Mouse (Mus musculus) thymus, postnatal 10 days (tissue): ENCODE data around the gene Bicd2.
A peak's percentile ranks its signal among the peaks of the same experiment; 100 is the strongest.

Experiments
- DNase-seq, 2 experiments: peaks; one replicate each; pipeline ENCODE4 v3.0.0; 2021; ENCODE audit warnings: low spot score in 2 of 2

The Bicd2 gene

GRCm38 (mm10) chr13:49400139-49400538 lies 58.8 kb downstream of the Bicd2 start:
- DNase-seq: no peak

GRCm38 (mm10) chr13:49402628-49403027 lies 61.2 kb downstream of the Bicd2 start:
- DNase-seq: no peak

GRCm38 (mm10) chr13:49407795-49408194 lies 66.4 kb downstream of the Bicd2 start:
- DNase-seq: no peak

GRCm38 (mm10) chr13:49420754-49421605 lies 79.6 kb downstream of the Bicd2 start, which contains the start of gene Ippk:
Ippk (plus strand) TSS chr13:49421249.
- DNase-seq: peak; percentile 97 to 98

GRCm38 (mm10) chr13:49421606-49421917 lies 80.2 kb downstream of the Bicd2 start:
- DNase-seq: no peak

- DNase-seq: peak in 1 of 2 experiments; percentile 11
Measured at GRCm38 (mm10) chr13:49421959-49422358, 80.6 kb downstream of the Bicd2 start.

GRCm38 (mm10) chr13:49426736-49427135 lies 85.4 kb downstream of the Bicd2 start:
- no peak for DNase-seq

GRCm38 (mm10) chr13:49428042-49428675 lies 86.8 kb downstream of the Bicd2 start:
- DNase-seq: no peak

- DNase-seq: no peak
Measured at GRCm38 (mm10) chr13:49430529-49430928, 89.1 kb downstream of the Bicd2 start.

GRCm38 (mm10) chr13:49433268-49434029 lies 92.1 kb downstream of the Bicd2 start:
- no peak for DNase-seq

- peak; percentile 11 to 17 for DNase-seq
Measured at GRCm38 (mm10) chr13:49435745-49436144, 94.4 kb downstream of the Bicd2 start.

- no peak for DNase-seq
Measured at GRCm38 (mm10) chr13:49436170-49436569, 94.8 kb downstream of the Bicd2 start.
